Mouse (Mus musculus): ENCODE data around the gene March8. TPM values are rescaled to one million over a fixed set of nuclear protein-coding genes. Genes with fewer than 3 reads are reported as not detected.

March8 gene
- polyA plus RNA-seq, 1 experiment = 50.6 TPM

DNA sequence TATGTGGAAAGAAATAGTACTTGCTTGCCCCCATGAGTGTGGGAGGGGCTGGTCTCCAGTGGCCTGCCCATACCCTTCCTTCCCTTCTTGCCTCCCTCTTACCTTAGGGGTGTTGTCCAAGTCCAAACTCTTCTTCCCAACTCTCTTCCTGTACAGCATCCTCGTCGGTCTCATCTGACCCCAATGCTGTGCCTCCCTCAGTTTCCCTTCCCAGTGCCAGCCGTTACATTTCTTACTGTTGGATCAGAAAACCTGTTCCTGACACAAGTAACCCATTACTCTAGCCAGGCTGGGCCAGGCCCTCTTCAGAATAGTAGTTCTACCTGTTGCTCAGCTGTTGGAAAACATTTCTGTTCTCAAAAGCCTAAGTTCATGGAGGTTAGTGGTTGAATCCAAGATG lies 64.6 kb downstream of the March8 start:
- TF ChIP-seq POLR2A (IDR thresholded peaks at IDR 0.05; ENCODE audit: borderline replicate concordance, extremely low read depth, low read depth, low read length) (no peak), CTCF (IDR thresholded peaks at IDR 0.05; ENCODE audit: insufficient read depth, low read length) (no peak)
- H3K4me1 ChIP-seq (ENCODE audit: control insufficient read depth, insufficient read depth, low read length) = no peaks in the 10 kb centered on the region; the same call in 1 of the 2 replicates
- 93% methylated on average over 3 of the region's 3 CpGs for WGBS
- DNase-seq = no peak
- no peak overlapping the region for H3K4me3 ChIP-seq (replicated peaks; ENCODE audit: extremely low read depth, low read depth, low read length)

DNA sequence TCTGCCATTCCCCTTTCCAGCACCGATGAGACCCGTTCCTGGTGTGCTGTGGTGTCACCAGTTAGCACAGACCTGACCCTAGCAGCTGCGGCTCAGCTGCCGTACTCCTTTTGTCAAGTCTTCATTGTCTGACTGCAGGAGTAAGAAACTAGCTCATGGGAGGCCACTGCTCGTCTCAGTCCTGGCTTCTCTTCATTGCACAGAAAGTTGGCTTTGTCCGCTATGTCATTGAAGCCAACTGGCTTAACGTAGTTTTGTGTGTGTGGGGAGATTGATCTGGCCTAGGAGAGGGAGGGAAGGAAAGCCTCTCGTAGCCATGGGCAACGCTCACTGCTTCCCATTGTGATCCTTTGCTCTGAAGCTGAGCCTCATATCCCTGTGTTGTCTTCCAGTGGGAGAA lies 67.4 kb downstream of the March8 start:
- 91% methylated on average over 9 of the region's 9 CpGs for WGBS
- DNase-seq = no peak
- Histone ChIP-seq H3K4me1 (ENCODE audit: control insufficient read depth, insufficient read depth, low read length) (no peaks in the 10 kb centered on the region), H3K4me3 (replicated peaks; ENCODE audit: extremely low read depth, low read depth, low read length) (no peak overlapping the region)
- TF ChIP-seq POLR2A (IDR thresholded peaks at IDR 0.05; ENCODE audit: borderline replicate concordance, extremely low read depth, low read depth, low read length) (no peak), CTCF (IDR thresholded peaks at IDR 0.05; ENCODE audit: insufficient read depth, low read length) (no peak)

DNA sequence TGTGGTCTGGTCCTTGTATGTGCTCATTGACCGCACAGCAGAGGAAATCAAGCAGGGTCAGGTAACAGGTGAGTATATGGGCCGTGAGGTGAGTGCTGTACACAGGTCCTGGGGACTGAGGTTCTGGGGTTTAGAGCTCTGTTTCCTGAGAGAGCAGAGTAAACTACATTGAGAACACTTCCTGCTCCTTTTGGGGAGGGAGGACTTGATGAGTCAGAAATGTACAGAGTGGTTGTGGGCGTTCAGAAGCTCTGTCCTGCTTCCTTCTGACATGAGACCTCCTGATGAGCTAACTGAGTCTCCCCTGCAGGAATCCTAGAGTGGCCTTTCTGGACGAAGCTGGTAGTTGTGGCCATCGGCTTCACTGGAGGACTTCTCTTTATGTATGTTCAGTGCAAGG lies 67.9 kb downstream of the March8 start:
- no peak for DNase-seq
- H3K4me3 ChIP-seq (replicated peaks; ENCODE audit: extremely low read depth, low read depth, low read length) = no peak overlapping the region
- WGBS = 82% methylated on average over 5 of the region's 5 CpGs
- H3K4me1 ChIP-seq (ENCODE audit: control insufficient read depth, insufficient read depth, low read length) = no peaks in the 10 kb centered on the region
- TF ChIP-seq CTCF (IDR thresholded peaks at IDR 0.05; ENCODE audit: insufficient read depth, low read length) (no peak), POLR2A (IDR thresholded peaks at IDR 0.05; ENCODE audit: borderline replicate concordance, extremely low read depth, low read depth, low read length) (no peak)

DNA sequence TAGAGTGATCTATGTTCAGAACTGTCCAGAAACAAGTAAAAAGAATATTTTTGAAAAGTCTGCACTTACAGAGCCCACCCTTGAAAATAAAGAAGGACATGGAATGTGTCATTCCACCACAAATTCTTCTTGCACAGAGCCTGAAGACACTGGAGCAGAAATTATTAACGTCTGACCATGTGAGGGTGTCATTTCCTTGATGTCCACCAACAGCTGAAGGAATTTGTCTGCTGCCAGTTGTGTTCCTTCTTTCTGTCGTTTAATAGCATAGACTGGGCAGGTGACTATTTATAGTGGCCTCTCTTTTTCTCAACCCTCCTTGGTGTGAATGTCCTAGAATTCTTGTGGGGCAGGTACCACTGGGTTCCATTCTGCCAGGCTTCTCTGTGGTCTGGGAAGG lies 68.3 kb downstream of the March8 start:
- DNase-seq = no peak
- 60% methylated on average over 2 of the region's 2 CpGs for WGBS
- TF ChIP-seq POLR2A (IDR thresholded peaks at IDR 0.05; ENCODE audit: borderline replicate concordance, extremely low read depth, low read depth, low read length) (no peak), CTCF (IDR thresholded peaks at IDR 0.05; ENCODE audit: insufficient read depth, low read length) (no peak)

DNA sequence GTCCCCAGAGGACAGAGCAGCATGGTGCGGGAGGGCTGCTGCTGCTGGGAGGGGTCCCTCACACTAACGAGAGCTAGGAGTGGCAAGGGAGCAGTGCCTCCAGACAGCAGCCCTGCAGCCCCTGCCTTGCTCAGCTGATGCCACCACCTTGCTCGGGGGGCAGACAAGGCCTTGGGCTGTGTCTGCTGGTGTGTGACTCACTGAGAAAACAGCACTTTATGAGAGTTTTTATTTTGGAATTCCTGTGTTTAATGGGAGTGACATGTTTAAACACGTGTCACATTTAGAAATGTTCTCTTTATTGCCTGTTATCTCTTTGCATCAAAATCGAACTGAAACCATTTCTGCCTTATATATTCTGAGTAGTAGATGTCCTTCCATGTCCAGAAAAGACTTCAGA lies 68.9 kb downstream of the March8 start:
- TF ChIP-seq POLR2A (IDR thresholded peaks at IDR 0.05; ENCODE audit: borderline replicate concordance, extremely low read depth, low read depth, low read length) (no peak), CTCF (IDR thresholded peaks at IDR 0.05; ENCODE audit: insufficient read depth, low read length) (no peak)
- no peak for DNase-seq
- no peaks in the 10 kb centered on the region for H3K4me1 ChIP-seq (ENCODE audit: control insufficient read depth, insufficient read depth, low read length)
- H3K4me3 ChIP-seq (replicated peaks; ENCODE audit: extremely low read depth, low read depth, low read length) = no peak overlapping the region
- 72% methylated on average over 5 of the region's 5 CpGs for WGBS

More for the DNA sequence above, 68.3 kb downstream of the March8 start:
- no peaks in the 10 kb centered on the region for H3K4me1 ChIP-seq (ENCODE audit: control insufficient read depth, insufficient read depth, low read length)
- H3K4me3 ChIP-seq (replicated peaks; ENCODE audit: extremely low read depth, low read depth, low read length) = no peak overlapping the region

DNA sequence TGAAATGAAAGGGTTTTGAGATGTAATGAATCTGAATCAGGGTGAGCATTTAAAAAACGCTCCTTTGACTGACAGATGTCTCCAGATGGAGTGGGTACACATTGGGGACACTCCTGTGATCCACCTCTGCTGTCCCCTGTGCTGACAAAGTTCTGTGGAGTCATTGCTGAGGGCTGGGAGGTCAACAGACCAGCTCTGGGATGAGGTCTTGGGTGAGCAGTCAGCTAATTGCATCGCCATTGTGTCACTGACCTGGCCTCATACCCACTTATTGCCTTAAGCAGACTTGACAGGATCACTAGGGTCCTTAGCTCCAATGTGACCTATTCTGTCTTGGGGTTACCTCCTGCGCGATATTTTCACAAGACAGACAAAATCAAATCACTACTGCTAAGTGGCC lies 69.4 kb downstream of the March8 start:
- Histone ChIP-seq H3K4me1 (ENCODE audit: control insufficient read depth, insufficient read depth, low read length) (no peaks in the 10 kb centered on the region), H3K4me3 (replicated peaks; ENCODE audit: extremely low read depth, low read depth, low read length) (no peak overlapping the region)
- WGBS = 91% methylated on average over 4 of the region's 4 CpGs
- no peak for TF ChIP-seq POLR2A (IDR thresholded peaks at IDR 0.05; ENCODE audit: borderline replicate concordance, extremely low read depth, low read depth, low read length)
- DNase-seq = no peak

DNA sequence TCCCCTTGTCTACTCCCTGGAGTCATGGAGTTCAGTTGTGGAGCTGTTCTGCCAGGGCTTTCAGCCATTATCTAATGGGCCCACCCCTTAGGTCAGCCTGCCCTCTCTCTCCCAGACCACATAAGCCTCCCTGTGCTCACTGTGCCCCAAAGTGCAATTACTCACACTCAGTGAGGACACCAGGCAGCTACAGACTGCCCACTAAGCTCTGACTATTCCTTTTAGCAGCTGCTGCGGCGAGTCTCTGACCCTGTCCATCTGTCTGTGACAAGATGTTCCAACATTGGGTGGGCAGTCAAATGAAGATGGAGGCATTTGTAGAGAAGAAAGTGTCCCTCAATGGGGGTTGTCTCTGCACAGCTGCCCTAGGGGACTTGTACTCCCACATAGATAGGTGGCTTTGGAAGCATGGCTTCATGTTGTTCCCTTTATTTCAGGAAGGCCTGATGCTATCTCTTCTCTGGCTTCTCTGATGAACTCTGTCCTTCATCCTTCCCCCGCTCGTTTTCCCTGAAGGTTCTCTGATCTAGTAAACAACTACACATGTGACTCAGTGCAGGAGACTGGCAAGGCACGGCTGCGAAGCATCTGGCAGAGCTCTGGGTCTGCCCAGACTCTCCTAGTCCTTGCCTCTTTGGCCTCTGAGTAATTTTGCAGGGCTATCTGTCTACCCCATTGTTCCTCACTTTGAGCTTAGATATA lies 70.3 kb downstream of the March8 start:
- TF ChIP-seq CTCF (IDR thresholded peaks at IDR 0.05; ENCODE audit: insufficient read depth, low read length) (no peak), POLR2A (IDR thresholded peaks at IDR 0.05; ENCODE audit: borderline replicate concordance, extremely low read depth, low read depth, low read length) (no peak)
- WGBS = 80% methylated on average over 6 of the region's 6 CpGs
- no peak for DNase-seq
- no peaks in the 10 kb centered on the region for H3K4me1 ChIP-seq (ENCODE audit: control insufficient read depth, insufficient read depth, low read length)
- no peak overlapping the region for H3K4me3 ChIP-seq (replicated peaks; ENCODE audit: extremely low read depth, low read depth, low read length)

DNA sequence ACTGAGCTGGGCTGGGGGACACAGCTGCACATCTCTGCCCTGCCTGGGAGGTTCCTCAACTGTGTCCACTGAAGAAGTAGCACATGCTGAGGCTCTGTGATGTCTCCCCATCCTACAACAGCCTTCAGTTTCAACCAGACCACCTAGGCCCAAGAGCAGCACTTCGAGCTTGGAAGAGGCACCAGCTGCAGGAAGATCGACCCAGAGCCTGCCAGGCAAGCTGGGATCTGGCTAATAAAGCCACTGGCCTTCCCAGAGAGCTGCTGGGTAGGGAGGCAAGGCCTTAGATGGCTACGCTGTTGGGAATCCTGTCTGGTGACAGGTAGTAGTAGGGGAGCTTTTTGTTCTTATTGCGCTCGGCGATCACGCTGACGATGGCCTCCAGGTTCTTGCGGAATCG lies 72.6 kb downstream of the March8 start:
- 97% methylated on average over 10 of the region's 10 CpGs for WGBS
- no peak for DNase-seq
- Histone ChIP-seq H3K4me1 (ENCODE audit: control insufficient read depth, insufficient read depth, low read length) (no peaks in the 10 kb centered on the region), H3K4me3 (replicated peaks; ENCODE audit: extremely low read depth, low read depth, low read length) (no peak overlapping the region)
- TF ChIP-seq POLR2A (IDR thresholded peaks at IDR 0.05; ENCODE audit: borderline replicate concordance, extremely low read depth, low read depth, low read length) (no peak), CTCF (IDR thresholded peaks at IDR 0.05; ENCODE audit: insufficient read depth, low read length) (no peak)

DNA sequence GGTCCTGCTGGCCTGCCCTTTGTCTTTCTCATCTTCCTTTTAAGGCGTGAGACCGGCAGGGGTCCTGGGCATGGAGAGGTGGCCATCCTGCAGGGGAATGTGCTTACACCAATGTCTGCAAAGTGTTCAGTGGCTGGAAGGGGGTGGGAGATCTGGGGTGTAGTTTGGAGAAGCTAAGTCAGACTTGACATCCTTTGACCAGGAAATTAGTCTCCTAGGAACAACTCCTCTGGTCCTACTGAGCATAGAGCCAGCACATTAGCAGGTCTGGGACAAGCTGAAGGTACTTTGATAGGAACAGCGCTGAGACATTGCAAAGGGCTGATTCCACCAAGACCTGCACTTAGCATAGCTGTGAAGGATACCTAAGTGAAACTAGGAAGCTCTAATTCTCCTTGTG lies 73.9 kb downstream of the March8 start:
- TF ChIP-seq POLR2A (IDR thresholded peaks at IDR 0.05; ENCODE audit: borderline replicate concordance, extremely low read depth, low read depth, low read length) (no peak), CTCF (IDR thresholded peaks at IDR 0.05; ENCODE audit: insufficient read depth, low read length) (no peak)
- no peak for DNase-seq
- Histone ChIP-seq H3K4me3 (replicated peaks; ENCODE audit: extremely low read depth, low read depth, low read length) (no peak overlapping the region), H3K4me1 (ENCODE audit: control insufficient read depth, insufficient read depth, low read length) (no peaks in the 10 kb centered on the region)
- 76% methylated on average over 3 of the region's 3 CpGs for WGBS

DNA sequence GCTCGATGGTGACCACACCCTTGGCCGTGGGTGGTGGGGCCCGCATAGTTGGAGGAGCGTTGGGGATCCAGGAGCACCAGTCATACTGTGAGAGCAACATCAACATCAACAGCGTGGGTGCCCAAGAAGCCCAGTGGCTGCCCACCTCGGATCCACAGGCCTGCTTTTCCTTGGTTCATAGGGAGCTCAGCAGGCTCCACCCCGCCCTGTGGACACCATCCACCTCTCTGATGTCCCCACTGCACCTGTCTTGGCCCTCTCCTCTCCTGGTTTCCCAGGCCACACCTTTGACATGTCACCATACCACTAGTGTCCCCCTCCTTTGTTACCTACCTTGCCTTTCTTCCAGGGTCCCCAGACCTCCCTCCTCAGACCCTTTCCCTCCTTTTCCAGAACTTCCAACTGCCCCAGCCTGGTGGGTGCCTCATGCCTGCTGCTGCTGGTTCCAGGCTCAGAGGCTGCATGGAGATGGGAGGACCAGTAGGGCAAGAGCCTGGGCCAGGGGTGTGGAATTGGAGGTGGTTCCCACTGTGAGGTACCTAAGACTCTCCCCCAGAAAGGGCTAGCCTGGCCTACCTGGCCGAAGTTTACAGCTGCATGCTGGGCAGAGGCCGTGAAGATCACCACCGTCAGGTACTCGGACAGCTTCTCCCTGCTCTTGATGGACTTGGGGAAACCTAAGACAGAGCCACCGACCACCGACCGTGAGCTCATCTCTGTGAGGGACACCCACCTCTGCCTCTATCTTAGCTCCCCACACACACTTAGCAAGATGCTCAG lies 74.9 kb downstream of the March8 start:
- TF ChIP-seq CTCF (IDR thresholded peaks at IDR 0.05; ENCODE audit: insufficient read depth, low read length) (no peak), POLR2A (IDR thresholded peaks at IDR 0.05; ENCODE audit: borderline replicate concordance, extremely low read depth, low read depth, low read length) (no peak)

More for the DNA sequence above, 74.9 kb downstream of the March8 start:
- Histone ChIP-seq H3K4me1 (ENCODE audit: control insufficient read depth, insufficient read depth, low read length) (no peaks in the 10 kb centered on the region), H3K4me3 (replicated peaks; ENCODE audit: extremely low read depth, low read depth, low read length) (no peak overlapping the region)
- DNase-seq = no peak
- WGBS = 90% methylated on average over 14 of the region's 14 CpGs

Data from lung, adult 2 months (tissue).